Mouse (Mus musculus): ENCODE measurements around the gene Vmn1r31.

Vmn1r31 gene

GRCm38 (mm10) chr6:58475230-58475629 is at the start of gene Vmn1r31:
Vmn1r31 (minus strand) TSS chr6:58475330.
- DNase-seq: no peak

DNA sequence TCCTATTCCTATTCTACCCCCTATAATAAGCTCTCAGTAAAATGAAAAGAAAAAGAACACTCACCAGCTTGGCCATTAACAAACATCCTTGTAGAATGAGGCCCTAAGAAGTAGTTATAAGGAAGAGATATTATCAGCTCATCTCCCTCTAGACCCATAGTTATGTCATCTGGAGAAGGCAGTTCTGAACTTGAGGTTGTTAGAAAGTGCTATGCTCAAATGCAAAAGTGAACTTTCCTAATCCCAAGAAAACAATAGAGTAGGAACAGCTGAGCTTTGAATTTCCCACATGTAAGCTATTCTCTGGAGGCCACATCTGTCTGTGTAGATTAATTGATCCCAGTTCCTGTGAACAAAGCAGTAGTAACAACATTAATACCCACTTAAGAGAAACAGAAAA is 31.8 kb downstream of the Vmn1r31 start, which contains the start of gene Vmn1r30:
TSS of gene Vmn1r30 (minus strand) at position 101 of the 400 bp plus-strand sequence.
- no peak for DNase-seq

All from kidney, postnatal 10 days (tissue).